Mouse (Mus musculus): ENCODE results near the gene Ttn. TPM values are rescaled to one million over a fixed set of nuclear protein-coding genes. Genes with fewer than 3 reads are reported as not detected.

The Ttn gene
- polyA plus RNA-seq, 1 experiment from 2014 or later: 0.91 TPM

DNA sequence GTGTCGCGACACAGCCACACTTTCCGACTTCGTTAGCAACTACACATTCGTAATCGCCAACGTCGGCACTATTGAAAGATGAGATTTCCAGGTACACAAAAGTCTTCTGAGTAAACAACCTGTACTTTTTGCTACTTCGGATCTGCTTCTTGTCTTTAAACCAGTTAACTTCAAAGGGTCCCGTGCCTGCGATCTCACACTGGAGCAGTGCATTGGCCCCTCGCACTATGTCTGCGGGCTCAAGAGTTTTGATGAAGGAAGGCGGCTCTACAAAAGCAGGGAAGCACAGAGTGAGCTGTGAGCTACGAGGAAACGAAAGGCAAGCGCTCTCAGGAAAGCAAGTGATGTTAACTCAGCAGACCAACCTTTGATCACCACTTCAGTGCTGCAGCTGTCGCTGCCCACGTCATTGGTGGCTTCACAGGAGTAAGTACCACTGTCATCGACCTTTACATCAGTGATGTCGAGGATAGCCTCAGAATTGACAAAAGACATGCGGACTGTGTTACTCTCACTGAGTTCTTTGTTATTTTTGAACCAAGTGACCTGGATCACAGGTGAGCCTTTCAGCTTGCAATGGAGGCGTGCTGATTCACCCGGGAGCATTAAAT is 80.8 kb downstream of the Ttn start:
- Histone ChIP-seq H3K4me2 (ENCODE audit: low read length) (no peak overlapping the region), H3K9ac (replicated peaks; ENCODE audit: low read length) (no peak overlapping the region), H3K9me3 (ENCODE audit: control insufficient read depth, low read length) (no peaks in the 10 kb centered on the region), H3K4me3 (replicated peaks; ENCODE audit: low read depth, low read length) (no peak overlapping the region), H3K36me3 (ENCODE audit: control insufficient read depth, insufficient read depth, low read length) (no peaks in the 10 kb centered on the region), H3K27me3 (ENCODE audit: control insufficient read depth, insufficient read depth, low read length) (no peaks in the 10 kb centered on the region), H3K4me1 (ENCODE audit: control insufficient read depth, insufficient read depth, low read length) (no peaks in the 10 kb centered on the region), H3K27ac (replicated peaks; ENCODE audit: low read depth, low read length) (no peak overlapping the region)
- peak; percentile 8 for DNase-seq
- 90% methylated on average over 24 of the region's 24 CpGs for WGBS
- no peak for ATAC-seq (ENCODE audit: low FRiP score, low TSS enrichment)

DNA sequence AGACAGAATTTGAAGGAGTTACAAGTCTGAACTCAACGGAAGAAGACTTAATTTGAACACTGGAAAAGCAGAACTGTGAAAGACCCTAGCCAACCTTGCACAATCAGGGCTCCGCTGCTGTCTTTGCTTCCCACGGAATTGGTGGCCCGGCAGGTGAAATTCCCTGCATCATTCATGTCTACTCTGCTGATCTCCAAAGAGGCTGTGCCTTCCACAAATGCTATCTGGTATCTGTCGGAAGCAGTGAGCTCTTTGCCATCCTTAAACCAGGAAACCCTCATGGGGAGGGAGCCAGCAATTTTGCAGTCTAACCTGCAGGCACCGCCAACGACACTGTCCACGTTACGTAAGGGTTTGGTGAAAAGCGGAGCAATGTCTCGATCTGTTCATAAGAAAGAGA is 82.5 kb downstream of the Ttn start:
- Histone ChIP-seq H3K4me1 (ENCODE audit: control insufficient read depth, insufficient read depth, low read length) (no peaks in the 10 kb centered on the region), H3K9ac (replicated peaks; ENCODE audit: low read length) (no peak overlapping the region), H3K9me3 (ENCODE audit: control insufficient read depth, low read length) (no peaks in the 10 kb centered on the region), H3K36me3 (ENCODE audit: control insufficient read depth, insufficient read depth, low read length) (no peaks in the 10 kb centered on the region), H3K4me3 (replicated peaks; ENCODE audit: low read depth, low read length) (no peak overlapping the region), H3K27me3 (ENCODE audit: control insufficient read depth, insufficient read depth, low read length) (no peaks in the 10 kb centered on the region), H3K27ac (replicated peaks; ENCODE audit: low read depth, low read length) (no peak overlapping the region), H3K4me2 (ENCODE audit: low read length) (no peak overlapping the region)
- 96% methylated on average over 11 of the region's 11 CpGs for WGBS
- ATAC-seq (ENCODE audit: low FRiP score, low TSS enrichment): no peak
- no peak for DNase-seq

DNA sequence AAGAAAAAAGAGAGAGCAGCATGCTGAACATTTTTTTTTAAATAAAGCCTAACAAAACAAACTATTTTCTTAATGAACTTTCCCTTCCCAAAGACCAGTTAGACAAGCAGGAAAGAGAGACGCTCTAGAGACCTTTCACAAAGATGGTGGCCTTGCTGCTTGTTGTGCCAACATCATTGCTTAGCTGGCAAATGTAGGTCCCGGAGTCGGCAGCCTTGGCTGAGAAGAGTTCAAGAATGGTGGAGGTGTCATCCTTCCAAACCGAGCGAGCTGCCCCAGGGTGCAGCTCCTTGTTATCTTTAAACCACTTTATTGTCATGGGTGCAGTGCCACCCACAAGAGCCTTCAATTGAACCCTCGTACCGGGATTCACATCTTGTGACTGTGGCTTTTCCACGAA is 85.4 kb downstream of the Ttn start:
- H3K4me1 ChIP-seq (ENCODE audit: control insufficient read depth, insufficient read depth, low read length): no peaks in the 10 kb centered on the region
- no peak overlapping the region for H3K4me2 ChIP-seq (ENCODE audit: low read length)
- no peaks in the 10 kb centered on the region for H3K27me3 ChIP-seq (ENCODE audit: control insufficient read depth, insufficient read depth, low read length)
- H3K9me3 ChIP-seq (ENCODE audit: control insufficient read depth, low read length): no peaks in the 10 kb centered on the region
- no peaks in the 10 kb centered on the region for H3K36me3 ChIP-seq (ENCODE audit: control insufficient read depth, insufficient read depth, low read length)
- DNase-seq (no peak), ATAC-seq (ENCODE audit: low FRiP score, low TSS enrichment) (no peak)
- WGBS: 93% methylated on average over 8 of the region's 8 CpGs
- H3K4me3 ChIP-seq (replicated peaks; ENCODE audit: low read depth, low read length): no peak overlapping the region
- no peak overlapping the region for H3K27ac ChIP-seq (replicated peaks; ENCODE audit: low read depth, low read length)
- no peak overlapping the region for H3K9ac ChIP-seq (replicated peaks; ENCODE audit: low read length)

DNA sequence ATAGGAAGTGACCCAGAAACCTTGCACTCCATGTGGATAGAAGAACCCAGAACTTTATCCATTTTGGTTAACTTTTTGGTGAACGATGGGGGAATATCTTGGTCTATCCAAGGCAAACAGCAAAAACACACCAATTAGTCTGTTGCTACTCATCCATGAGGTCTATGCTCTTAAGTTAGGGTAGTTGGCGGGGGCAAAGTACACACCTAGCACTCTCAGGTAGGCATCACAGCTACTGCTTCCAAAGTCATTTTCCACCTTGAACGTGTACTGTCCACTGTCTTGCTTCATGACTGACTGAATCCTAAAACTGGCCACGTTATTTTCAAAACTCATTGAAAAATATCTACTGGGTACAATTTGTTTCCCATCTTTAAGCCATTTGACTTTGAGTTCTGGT is 87.0 kb downstream of the Ttn start:
- Histone ChIP-seq H3K9me3 (ENCODE audit: control insufficient read depth, low read length) (no peaks in the 10 kb centered on the region), H3K4me3 (replicated peaks; ENCODE audit: low read depth, low read length) (no peak overlapping the region), H3K9ac (replicated peaks; ENCODE audit: low read length) (no peak overlapping the region), H3K36me3 (ENCODE audit: control insufficient read depth, insufficient read depth, low read length) (no peaks in the 10 kb centered on the region), H3K4me2 (ENCODE audit: low read length) (no peak overlapping the region), H3K27me3 (ENCODE audit: control insufficient read depth, insufficient read depth, low read length) (no peaks in the 10 kb centered on the region), H3K27ac (replicated peaks; ENCODE audit: low read depth, low read length) (no peak overlapping the region), H3K4me1 (ENCODE audit: control insufficient read depth, insufficient read depth, low read length) (no peaks in the 10 kb centered on the region)
- ATAC-seq (ENCODE audit: low FRiP score, low TSS enrichment) (no peak), DNase-seq (no peak)
- WGBS: 89% methylated on average over 4 of the region's 4 CpGs

DNA sequence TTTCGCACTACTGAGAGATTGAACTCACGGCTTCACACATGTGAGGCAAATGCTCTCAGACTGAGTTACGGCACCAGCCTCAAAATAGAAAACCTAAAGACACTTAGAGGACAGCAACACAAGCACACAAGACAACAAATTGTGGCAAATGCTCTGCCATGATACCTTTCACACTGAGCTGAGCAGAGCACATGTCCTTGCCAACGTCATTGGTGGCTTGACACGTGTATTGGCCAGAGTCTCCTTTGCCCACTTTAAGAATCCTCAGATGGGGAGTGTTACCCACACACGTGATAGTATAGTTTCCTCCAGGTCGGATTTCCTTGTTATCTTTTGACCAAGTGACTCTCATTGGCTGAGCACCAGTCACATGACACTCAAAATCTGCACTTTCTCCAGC is 93.6 kb downstream of the Ttn start:
- WGBS: 91% methylated on average over 7 of the region's 7 CpGs
- Histone ChIP-seq H3K27me3 (ENCODE audit: control insufficient read depth, insufficient read depth, low read length) (no peaks in the 10 kb centered on the region), H3K9ac (replicated peaks; ENCODE audit: low read length) (no peak overlapping the region)

DNA sequence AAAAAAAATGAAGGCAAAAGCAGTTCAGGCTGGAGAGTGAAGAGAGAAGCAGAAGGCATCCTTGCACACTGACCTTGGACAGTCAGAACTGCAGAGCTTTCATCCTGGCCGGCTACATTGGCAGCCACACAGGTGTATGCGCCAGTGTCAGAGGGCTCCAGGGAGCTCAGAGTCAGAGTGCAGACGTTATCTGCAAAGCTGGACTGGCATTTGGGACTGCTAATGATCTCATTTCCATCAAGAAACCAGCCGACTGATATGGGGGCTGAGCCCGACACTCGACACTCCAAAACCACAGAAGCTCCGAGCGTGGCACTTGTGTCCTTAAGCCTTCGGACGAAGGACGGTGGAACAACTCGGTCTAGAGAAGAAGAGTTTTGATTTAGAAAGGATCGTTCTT is 96.5 kb downstream of the Ttn start:
- Histone ChIP-seq H3K9me3 (ENCODE audit: control insufficient read depth, low read length) (no peaks in the 10 kb centered on the region), H3K4me1 (ENCODE audit: control insufficient read depth, insufficient read depth, low read length) (no peaks in the 10 kb centered on the region), H3K4me3 (replicated peaks; ENCODE audit: low read depth, low read length) (no peak overlapping the region), H3K36me3 (ENCODE audit: control insufficient read depth, insufficient read depth, low read length) (no peaks in the 10 kb centered on the region), H3K27ac (replicated peaks; ENCODE audit: low read depth, low read length) (no peak overlapping the region), H3K4me2 (ENCODE audit: low read length) (no peak overlapping the region), H3K27me3 (ENCODE audit: control insufficient read depth, insufficient read depth, low read length) (no peaks in the 10 kb centered on the region), H3K9ac (replicated peaks; ENCODE audit: low read length) (no peak overlapping the region)
- WGBS: 91% methylated on average over 13 of the region's 13 CpGs
- DNase-seq (no peak), ATAC-seq (ENCODE audit: low FRiP score, low TSS enrichment) (no peak)

More for the DNA sequence above, 93.6 kb downstream of the Ttn start:
- H3K4me3 ChIP-seq (replicated peaks; ENCODE audit: low read depth, low read length): no peak overlapping the region
- DNase-seq: no peak
- H3K9me3 ChIP-seq (ENCODE audit: control insufficient read depth, low read length): no peaks in the 10 kb centered on the region
- H3K36me3 ChIP-seq (ENCODE audit: control insufficient read depth, insufficient read depth, low read length): no peaks in the 10 kb centered on the region
- H3K4me2 ChIP-seq (ENCODE audit: low read length): no peak overlapping the region
- no peak overlapping the region for H3K27ac ChIP-seq (replicated peaks; ENCODE audit: low read depth, low read length)
- no peak for ATAC-seq (ENCODE audit: low FRiP score, low TSS enrichment)
- no peaks in the 10 kb centered on the region for H3K4me1 ChIP-seq (ENCODE audit: control insufficient read depth, insufficient read depth, low read length)

DNA sequence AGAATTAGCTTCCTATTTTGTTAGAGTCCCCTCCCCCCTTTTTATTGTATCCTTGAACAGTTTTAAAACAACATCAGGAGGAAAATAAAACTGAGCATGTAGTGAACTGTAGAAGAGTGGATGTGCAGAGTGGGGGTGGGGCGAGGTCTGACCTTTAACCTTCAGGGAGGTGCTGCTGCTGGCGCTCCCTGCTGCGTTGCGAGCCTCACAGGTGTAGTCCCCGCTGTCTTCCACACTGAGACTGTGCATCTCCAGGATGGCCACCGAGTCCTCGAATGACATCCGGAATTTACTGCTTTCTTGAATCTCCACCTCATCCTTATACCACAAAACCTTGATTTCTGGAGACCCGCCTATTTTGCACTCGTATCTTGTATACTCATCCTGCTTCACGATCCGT is 100.9 kb downstream of the Ttn start:
- ATAC-seq (ENCODE audit: low FRiP score, low TSS enrichment) (no peak), DNase-seq (no peak)
- Histone ChIP-seq H3K27me3 (ENCODE audit: control insufficient read depth, insufficient read depth, low read length) (no peaks in the 10 kb centered on the region), H3K27ac (replicated peaks; ENCODE audit: low read depth, low read length) (no peak overlapping the region), H3K4me2 (ENCODE audit: low read length) (no peak overlapping the region), H3K4me3 (replicated peaks; ENCODE audit: low read depth, low read length) (no peak overlapping the region), H3K36me3 (ENCODE audit: control insufficient read depth, insufficient read depth, low read length) (no peaks in the 10 kb centered on the region), H3K9me3 (ENCODE audit: control insufficient read depth, low read length) (no peaks in the 10 kb centered on the region), H3K9ac (replicated peaks; ENCODE audit: low read length) (no peak overlapping the region), H3K4me1 (ENCODE audit: control insufficient read depth, insufficient read depth, low read length) (no peaks in the 10 kb centered on the region)
- 92% methylated on average over 12 of the region's 12 CpGs for WGBS

DNA sequence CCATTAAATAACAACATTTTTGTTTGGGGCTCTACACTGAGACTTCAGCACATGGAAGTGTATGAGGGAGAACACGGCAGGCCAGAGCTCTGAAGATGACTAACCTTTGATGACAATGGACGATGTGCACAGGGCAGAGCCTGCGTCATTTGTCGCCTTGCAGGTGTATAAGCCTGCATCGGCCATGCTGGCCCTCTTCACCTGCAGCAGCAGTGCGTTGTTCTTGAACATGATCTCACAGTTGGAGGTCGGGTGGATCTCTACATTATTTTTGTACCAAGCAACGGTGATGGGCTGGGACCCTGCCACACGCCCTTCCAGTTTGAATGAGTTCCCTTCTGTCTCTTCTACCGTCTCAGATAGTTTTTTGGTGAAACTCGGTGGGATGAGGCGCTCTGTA is 106.8 kb downstream of the Ttn start:
- Histone ChIP-seq H3K36me3 (ENCODE audit: control insufficient read depth, insufficient read depth, low read length) (no peaks in the 10 kb centered on the region), H3K4me1 (ENCODE audit: control insufficient read depth, insufficient read depth, low read length) (no peaks in the 10 kb centered on the region), H3K27ac (replicated peaks; ENCODE audit: low read depth, low read length) (no peak overlapping the region), H3K4me3 (replicated peaks; ENCODE audit: low read depth, low read length) (no peak overlapping the region), H3K9ac (replicated peaks; ENCODE audit: low read length) (no peak overlapping the region), H3K9me3 (ENCODE audit: control insufficient read depth, low read length) (no peaks in the 10 kb centered on the region), H3K4me2 (ENCODE audit: low read length) (no peak overlapping the region), H3K27me3 (ENCODE audit: control insufficient read depth, insufficient read depth, low read length) (no peaks in the 10 kb centered on the region)
- ATAC-seq (ENCODE audit: low FRiP score, low TSS enrichment) (no peak), DNase-seq (no peak)
- WGBS: 92% methylated on average over 12 of the region's 12 CpGs

DNA sequence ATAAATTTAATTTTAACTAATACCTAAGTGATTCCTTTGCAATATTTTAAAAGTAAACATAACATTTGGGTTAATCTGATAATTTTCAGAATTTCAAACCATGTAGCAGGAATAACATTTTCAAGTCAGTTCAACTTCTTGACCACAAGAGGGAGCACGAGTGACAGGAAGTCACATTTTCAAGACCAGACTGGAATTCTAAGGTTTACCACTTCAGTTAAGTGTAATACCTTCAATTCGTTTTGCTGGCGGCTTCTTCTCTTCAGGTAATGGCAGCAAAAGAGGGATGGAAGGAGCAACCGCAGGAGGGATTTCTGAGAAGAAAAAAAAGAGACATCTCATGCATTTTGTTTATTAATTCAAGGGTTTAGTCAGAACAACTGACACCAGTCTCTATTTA is 115.4 kb downstream of the Ttn start:
- ATAC-seq (ENCODE audit: low FRiP score, low TSS enrichment) (no peak), DNase-seq (peak; percentile 85)
- no peak overlapping the region for H3K27ac ChIP-seq (replicated peaks; ENCODE audit: low read depth, low read length)
- H3K9ac ChIP-seq (replicated peaks; ENCODE audit: low read length): no peak overlapping the region
- no peaks in the 10 kb centered on the region for H3K27me3 ChIP-seq (ENCODE audit: control insufficient read depth, insufficient read depth, low read length)
- no peaks in the 10 kb centered on the region for H3K4me1 ChIP-seq (ENCODE audit: control insufficient read depth, insufficient read depth, low read length)
- H3K4me3 ChIP-seq (replicated peaks; ENCODE audit: low read depth, low read length): no peak overlapping the region
- WGBS: 28% methylated on average over 4 of the region's 4 CpGs
- H3K9me3 ChIP-seq (ENCODE audit: control insufficient read depth, low read length): no peaks in the 10 kb centered on the region
- no peak overlapping the region for H3K4me2 ChIP-seq (ENCODE audit: low read length)
- H3K36me3 ChIP-seq (ENCODE audit: control insufficient read depth, insufficient read depth, low read length): no peaks in the 10 kb centered on the region

Measured in midbrain, embryonic 14.5 days (tissue).